Mouse (Mus musculus) limb, embryonic 13.5 days (tissue): ENCODE data around the gene Prl7d1. TPM values are rescaled to one million over a fixed set of nuclear protein-coding genes. Genes with fewer than 3 reads are reported as not detected.
"Not testable (repeated sequence)": the region's sequence is repeated elsewhere in the genome, so short reads cannot be mapped to it uniquely, and the experiment has no call there.

ENCODE experiments used
- ATAC-seq: fragments of 200-750 bp; cut with Nextera tagmentation; 2 replicates; pipeline ENCODE4 v1.8.0; 2017; ENCODE audit warnings: low read depth, moderate number of reproducible peaks, moderate TSS enrichment; ENCODE audit not compliant: low FRiP score
- H3K27ac ChIP-seq: fragments of 300-500 bp; sonication (generic); 2 replicates; pipeline ENCODE4 v1.5.1; 2015; ENCODE audit warnings: inconsistent platforms, mild to moderate bottlenecking, moderate library complexity
- H3K27me3 ChIP-seq: fragments of 300-500 bp; sonication (generic); 2 replicates; pipeline ENCODE4 v1.6.1; 2015; ENCODE audit warnings: mild to moderate bottlenecking, inconsistent platforms
- H3K36me3 ChIP-seq: fragments of 300-500 bp; sonication (generic); 2 replicates; pipeline ENCODE4 v1.6.1; 2015; ENCODE audit warnings: inconsistent platforms, mild to moderate bottlenecking, moderate library complexity
- H3K4me1 ChIP-seq: fragments of 300-500 bp; sonication (generic); 2 replicates; pipeline ENCODE4 v1.6.1; 2015; ENCODE audit warnings: inconsistent platforms
- H3K4me2 ChIP-seq: fragments of 300-500 bp; sonication (generic); replicated peaks from 2 replicates; pipeline ENCODE4 v1.6.1; 2015; ENCODE audit warnings: inconsistent platforms, mild to moderate bottlenecking, moderate library complexity
- H3K4me3 ChIP-seq: fragments of 300-500 bp; sonication (generic); 2 replicates; pipeline ENCODE4 v1.5.1; 2015; ENCODE audit warnings: moderate library complexity, mild to moderate bottlenecking, inconsistent platforms
- H3K9ac ChIP-seq: fragments of 300-500 bp; sonication (generic); 2 replicates; pipeline ENCODE4 v1.6.1; 2015; ENCODE audit warnings: mild to moderate bottlenecking, inconsistent platforms
- H3K9me3 ChIP-seq: fragments of 300-500 bp; sonication (generic); 2 replicates; pipeline ENCODE4 v1.6.1; 2016; ENCODE audit warnings: inconsistent platforms
- WGBS: fragments of 180-500 bp; shearing (Covaris S2); methylation state at CpG from one replicate; pipeline ENCODE4 v1.1.7; 2015; 5-methylcytosine and 5-hydroxymethylcytosine counted together
- polyA plus RNA-seq: library from polyadenylated mRNA; unstranded; fragments of >200 nt; fragmentation: Nextera tagmentation; extraction: Ambion mirVana; gene quantifications from 2 replicates; pipeline ENCODE4 v1.2.1, GENCODE M21; 2015

Prl7d1 gene
- not detected in 2 replicates for polyA plus RNA-seq

- Histone ChIP-seq H3K27ac (no peak within 1 kb of the TSS), H3K4me2 (no peak within 1 kb of the TSS), H3K9me3 (no peaks in the 10 kb centered on the region), H3K36me3 (no peaks in the 10 kb centered on the region), H3K27me3 (no peaks in the 10 kb centered on the region), H3K4me1 (no peaks in the 10 kb centered on the region), H3K9ac (no peak within 1 kb of the TSS), H3K4me3 (no peak within 1 kb of the TSS)
- WGBS: 88% methylated on average over 5 of the region's 5 CpGs
- no peak for ATAC-seq
These were observed at the start of gene Prl7d1 for GRCm38 (mm10) chr13:27716636-27717035. TSS of gene Prl7d1 (minus strand) at chr13:27716736.

GRCm38 (mm10) chr13:27734512-27735186, 18.1 kb upstream of the Prl7d1 start:
- no peak overlapping the region for H3K9ac ChIP-seq
- H3K36me3 ChIP-seq: no peaks in the 10 kb centered on the region
- H3K9me3 ChIP-seq: no peaks in the 10 kb centered on the region
- WGBS: 89% methylated on average over 10 of the region's 10 CpGs
- no peak overlapping the region for H3K4me3 ChIP-seq
- H3K4me2 ChIP-seq: no peak overlapping the region
- no peak overlapping the region for H3K27ac ChIP-seq
- no peak for ATAC-seq
- no peaks in the 10 kb centered on the region for H3K4me1 ChIP-seq
- no peaks in the 10 kb centered on the region for H3K27me3 ChIP-seq

DNA sequence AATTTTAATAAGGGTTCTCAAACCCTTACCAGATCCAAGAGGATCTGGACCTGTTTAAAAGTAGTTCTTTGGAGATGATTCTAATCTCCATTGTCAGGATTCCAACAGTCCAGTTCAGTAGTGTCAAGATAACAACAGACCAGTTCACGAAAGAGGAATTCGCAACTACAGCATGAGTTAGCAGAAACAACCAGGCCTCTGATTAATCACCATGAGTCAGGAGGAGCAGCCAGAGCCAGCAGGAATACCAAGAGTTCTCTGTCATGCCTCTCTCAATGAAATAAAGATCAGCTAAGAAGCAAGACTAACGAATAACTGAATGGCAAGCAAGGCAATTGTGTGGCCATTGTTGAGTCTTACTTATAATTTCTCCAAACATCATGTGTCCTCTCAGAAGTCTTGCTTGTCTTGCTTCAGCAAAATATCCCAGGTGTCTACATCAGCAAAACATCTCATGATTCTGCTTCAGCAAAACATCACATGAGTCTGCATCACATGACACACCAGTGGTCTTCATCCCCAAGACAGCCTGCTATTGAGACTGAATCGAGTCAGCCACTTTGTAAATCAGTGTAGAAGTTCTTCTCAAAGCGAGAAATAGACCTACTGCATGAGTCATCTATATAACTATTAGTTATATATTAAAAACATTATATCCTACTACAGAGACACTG, 13.9 kb upstream of the Prl7d1 start:
- not testable (repeated sequence) for H3K36me3 ChIP-seq, H3K27ac ChIP-seq, H3K27me3 ChIP-seq, H3K9me3 ChIP-seq, ATAC-seq, H3K9ac ChIP-seq, H3K4me2 ChIP-seq, H3K4me3 ChIP-seq, H3K4me1 ChIP-seq
- WGBS: 84% methylated on average over 5 of the region's 5 CpGs

- H3K9ac ChIP-seq, ATAC-seq, H3K27ac ChIP-seq, H3K27me3 ChIP-seq, H3K4me2 ChIP-seq, H3K4me3 ChIP-seq, H3K36me3 ChIP-seq, H3K9me3 ChIP-seq, H3K4me1 ChIP-seq: not testable (repeated sequence)
- WGBS: 88% methylated on average over 3 of the region's 3 CpGs
These were observed 8.5 kb upstream of the Prl7d1 start for GRCm38 (mm10) chr13:27725057-27725456.

- no peak overlapping the region for H3K27ac ChIP-seq
- no peaks in the 10 kb centered on the region for H3K4me1 ChIP-seq
- no peak overlapping the region for H3K4me2 ChIP-seq
- no peak for ATAC-seq
- no peak overlapping the region for H3K9ac ChIP-seq
- H3K36me3 ChIP-seq: no peaks in the 10 kb centered on the region
- 0 out of 2 replicates have a peak, but pooled peaks cover 2% of the 10 kb centered on the region for H3K9me3 ChIP-seq
- 72% methylated on average over 2 of the region's 2 CpGs for WGBS
- no peaks in the 10 kb centered on the region for H3K27me3 ChIP-seq
- no peak overlapping the region for H3K4me3 ChIP-seq
These were observed 10.0 kb downstream of the Prl7d1 start for GRCm38 (mm10) chr13:27706521-27706920.

DNA sequence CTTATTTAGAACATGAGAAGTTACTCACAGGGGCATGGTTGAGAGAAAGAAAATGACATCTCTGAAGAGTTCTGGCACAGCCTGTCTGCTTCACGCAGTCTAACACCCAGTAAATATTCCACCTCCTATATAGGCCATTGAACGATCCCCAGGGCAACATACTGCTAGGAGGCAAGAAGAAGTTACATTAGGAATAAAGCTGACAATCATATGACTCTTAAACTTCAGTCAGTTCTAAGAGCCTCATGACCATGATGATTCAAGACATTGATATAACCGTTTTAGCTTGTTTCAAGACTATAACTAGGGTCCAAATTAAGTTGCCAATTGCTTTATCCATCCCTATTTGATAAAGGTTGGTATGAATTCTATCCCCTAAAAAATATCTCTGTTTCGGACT, 48.6 kb downstream of the Prl7d1 start, which contains the start of gene Prl7a2:
Gene Prl7a2 (minus strand): TSS at position 101 of the 400 bp plus-strand sequence.
- H3K9ac ChIP-seq: no peak within 1 kb of the TSS
- H3K4me3 ChIP-seq: no peak within 1 kb of the TSS
- no peaks in the 10 kb centered on the region for H3K27me3 ChIP-seq
- no peaks in the 10 kb centered on the region for H3K9me3 ChIP-seq
- no peaks in the 10 kb centered on the region for H3K4me1 ChIP-seq
- H3K4me2 ChIP-seq: no peak within 1 kb of the TSS
- ATAC-seq: no peak
- WGBS: 76% methylated on average over 4 of the region's 4 CpGs
- no peak within 1 kb of the TSS for H3K27ac ChIP-seq
- H3K36me3 ChIP-seq: no peaks in the 10 kb centered on the region

DNA sequence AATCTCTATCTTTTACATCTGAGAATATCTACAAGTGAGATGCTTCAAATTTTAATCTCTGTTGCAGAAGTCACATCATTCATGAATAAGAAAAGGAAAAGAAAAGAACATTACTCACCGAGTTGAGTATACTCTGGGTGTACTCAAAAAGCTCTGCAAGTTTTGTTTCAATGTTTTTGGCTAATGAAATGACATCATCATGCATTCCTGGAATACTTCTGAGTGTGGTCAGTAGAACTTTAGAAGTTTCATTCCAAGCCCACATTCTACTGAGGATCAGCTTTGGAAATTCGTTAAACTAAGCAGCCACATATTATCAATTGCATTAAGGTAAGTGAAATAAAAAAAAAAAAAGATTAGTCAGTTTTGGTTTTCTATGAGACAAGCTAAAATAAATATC, 55.8 kb downstream of the Prl7d1 start:
- H3K36me3 ChIP-seq: no peaks in the 10 kb centered on the region

More for the DNA sequence above, 55.8 kb downstream of the Prl7d1 start:
- no peak overlapping the region for H3K27ac ChIP-seq
- H3K9me3 ChIP-seq: no peaks in the 10 kb centered on the region
- 81% methylated on average over 2 of the region's 2 CpGs for whole genome bisulfite sequencing
- H3K4me3 ChIP-seq: no peak overlapping the region
- no peak overlapping the region for H3K4me2 ChIP-seq
- no peaks in the 10 kb centered on the region for H3K27me3 ChIP-seq
- H3K9ac ChIP-seq: no peak overlapping the region
- no peaks in the 10 kb centered on the region for H3K4me1 ChIP-seq
- no peak for ATAC-seq

Other genes with a start within 250 kb of the Prl7d1 start
- not detected in 2 replicates for gene Prl8a8, start 203.5 kb downstream of the Prl7d1 start, polyA plus RNA-seq
- gene Prl8a9, start 152.1 kb downstream of the Prl7d1 start, polyA plus RNA-seq: not detected in 2 replicates
- not detected in 2 replicates for gene Prl8a1, start 134.6 kb downstream of the Prl7d1 start, polyA plus RNA-seq
- not detected in 2 replicates for gene Prl7b1, start 106.2 kb downstream of the Prl7d1 start, polyA plus RNA-seq
- not detected in 2 replicates for gene Prl7a1, start 74.2 kb downstream of the Prl7d1 start, polyA plus RNA-seq
- not detected in 2 replicates for gene Prl7a2, start 48.7 kb downstream of the Prl7d1 start, polyA plus RNA-seq
- gene Prl7c1, start 64.1 kb upstream of the Prl7d1 start, polyA plus RNA-seq: not detected in 2 replicates
- not detected in 2 replicates for gene Prl2a1, start 84.9 kb upstream of the Prl7d1 start, polyA plus RNA-seq
- gene Prl2c1, start 132.6 kb upstream of the Prl7d1 start, polyA plus RNA-seq: not detected in 2 replicates